In genomic region chr17:32281126-32281525, GRCm38 (mm10) we compare ENCODE assay signal across 16 mouse cellular contexts. TPM values are rescaled to one million over a fixed set of nuclear protein-coding genes. Genes with fewer than 3 reads are reported as not detected.
DNase-seq lines count a peak whose midpoint lies in the region; ATAC-seq and TF ChIP-seq lines count a peak whose summit lies in the region.
"Had no signal": no experiment of that assay in that cellular context is flagged by ENCODE, and none has a peak within 500 bp of the region (broad histone marks: within the 10 kb centered on the region; RNA-seq: fewer than 3 reads in every experiment).

No protein-coding gene starts in this region.

- no peak overlapping the region for H3K27ac ChIP-seq in hindbrain, embryonic 13.5 days
- no peak overlapping the region for H3K27ac ChIP-seq in hindbrain, embryonic 16.5 days (ENCODE audit: low read depth, low read length)
- peak overlapping the region; percentile 53; the same call in 1 of the 2 replicates for H3K27ac ChIP-seq in ES-E14 (ENCODE audit: insufficient read depth, low read depth, low read length, poor library complexity, severe bottlenecking)
- no peak overlapping the region for H3K27ac ChIP-seq in liver, embryonic 13.5 days
- no peak overlapping the region for H3K27ac ChIP-seq in midbrain, embryonic 16.5 days (ENCODE audit: low read length)
- H3K27ac ChIP-seq: forebrain, embryonic 12.5 days; hindbrain, postnatal 0 days; kidney, embryonic 15.5 days had no signal

- no peaks in the 10 kb centered on the region for H3K9me3 ChIP-seq in hindbrain, embryonic 13.5 days
- H3K9me3 ChIP-seq in hindbrain, embryonic 16.5 days (ENCODE audit: control insufficient read depth, low read length), result no peaks in the 10 kb centered on the region
- no peaks in the 10 kb centered on the region for H3K9me3 ChIP-seq in ES-E14 (ENCODE audit: control insufficient read depth, insufficient read depth, low read depth, low read length)
- no peaks in the 10 kb centered on the region for H3K9me3 ChIP-seq in liver, embryonic 13.5 days (replicated peaks)
- H3K9me3 ChIP-seq in midbrain, embryonic 16.5 days (replicated peaks; ENCODE audit: control insufficient read depth, low read length, poor library complexity, severe bottlenecking), result no peaks in the 10 kb centered on the region
- H3K9me3 ChIP-seq: forebrain, embryonic 12.5 days; kidney, embryonic 15.5 days had no signal

- WGBS in hindbrain, embryonic 13.5 days, result 92% methylated on average over 2 of the region's 2 CpGs
- 98% methylated on average over 2 of the region's 2 CpGs for WGBS in hindbrain, embryonic 16.5 days
- 78% methylated on average over 2 of the region's 2 CpGs for WGBS in liver, embryonic 13.5 days (ENCODE audit: insufficient replicate concordance)
- 94% methylated on average over 2 of the region's 2 CpGs for whole genome bisulfite sequencing in midbrain, embryonic 16.5 days

- H3K27me3 ChIP-seq in hindbrain, embryonic 13.5 days, result no peaks in the 10 kb centered on the region
- no peaks in the 10 kb centered on the region for H3K27me3 ChIP-seq in hindbrain, embryonic 16.5 days (replicated peaks; ENCODE audit: control insufficient read depth, insufficient read depth, low read length)
- H3K27me3 ChIP-seq in liver, embryonic 13.5 days, result no peaks in the 10 kb centered on the region
- H3K27me3 ChIP-seq in midbrain, embryonic 16.5 days (ENCODE audit: control insufficient read depth, insufficient read depth, low read depth, low read length), result no peaks in the 10 kb centered on the region
- H3K27me3 ChIP-seq: forebrain, embryonic 12.5 days; kidney, embryonic 15.5 days; Patski had no signal

- no peak overlapping the region for H3K4me3 ChIP-seq in hindbrain, embryonic 13.5 days
- no peak overlapping the region for H3K4me3 ChIP-seq in hindbrain, embryonic 16.5 days (ENCODE audit: low read length)
- H3K4me3 ChIP-seq in ES-E14 (ENCODE audit: insufficient read depth in 1 of 2, low read depth in 1 of 2, low read length in 2 of 2, poor library complexity in 1 of 2, severe bottlenecking in 1 of 2), result no peak overlapping the region
- H3K4me3 ChIP-seq in liver, embryonic 13.5 days (replicated peaks), result no peak overlapping the region
- H3K4me3 ChIP-seq in midbrain, embryonic 16.5 days (ENCODE audit: low read depth, low read length), result no peak overlapping the region
- H3K4me3 ChIP-seq: forebrain, embryonic 12.5 days; kidney, embryonic 15.5 days had no signal

- H3K4me2 ChIP-seq in hindbrain, embryonic 13.5 days, result 0 out of 2 replicates have a peak overlapping the region, but pooled peaks have one; percentile 8
- H3K4me2 ChIP-seq in hindbrain, embryonic 16.5 days (ENCODE audit: low read length), result no peak overlapping the region
- H3K4me2 ChIP-seq in liver, embryonic 13.5 days, result peak overlapping the region; percentile 39; the same call in 1 of the 2 replicates
- no peak overlapping the region for H3K4me2 ChIP-seq in midbrain, embryonic 16.5 days (ENCODE audit: low read length)
- H3K4me2 ChIP-seq: forebrain, embryonic 12.5 days; kidney, embryonic 15.5 days had no signal

- in situ Hi-C loops in ES-E14 (cut with MboI; ENCODE audit: low sequenced_read_pairs in 2 of 2, unreplicated experiment in 2 of 2), result no loop called here

- H3K36me3 ChIP-seq in hindbrain, embryonic 13.5 days, result no peaks in the 10 kb centered on the region
- H3K36me3 ChIP-seq in hindbrain, embryonic 16.5 days (ENCODE audit: control insufficient read depth, insufficient read depth, low read length), result no peaks in the 10 kb centered on the region
- H3K36me3 ChIP-seq in ES-E14 (ENCODE audit: control insufficient read depth, insufficient read depth, low read length, poor library complexity, severe bottlenecking), result no peaks in the 10 kb centered on the region
- 0 out of 2 replicates have a peak, but pooled peaks cover 5% of the 10 kb centered on the region for H3K36me3 ChIP-seq in liver, embryonic 13.5 days
- no peaks in the 10 kb centered on the region for H3K36me3 ChIP-seq in midbrain, embryonic 16.5 days (ENCODE audit: control insufficient read depth, insufficient read depth, low read length)
- H3K36me3 ChIP-seq: forebrain, embryonic 12.5 days; kidney, embryonic 15.5 days had no signal

- H3K9ac ChIP-seq in hindbrain, embryonic 13.5 days, result no peak overlapping the region
- no peak overlapping the region for H3K9ac ChIP-seq in hindbrain, embryonic 16.5 days (ENCODE audit: low read depth, low read length)
- H3K9ac ChIP-seq in ES-E14 (ENCODE audit: insufficient read depth, low read depth, low read length, poor library complexity, severe bottlenecking), result no peak overlapping the region
- H3K9ac ChIP-seq in liver, embryonic 13.5 days, result no peak overlapping the region
- H3K9ac ChIP-seq in midbrain, embryonic 16.5 days (ENCODE audit: low read depth, low read length), result no peak overlapping the region
- H3K9ac ChIP-seq: forebrain, embryonic 12.5 days; kidney, embryonic 15.5 days had no signal

- peak; percentile 32 for DNase-seq in CD4-positive helper T cell, adult 2 months (ENCODE audit: low read depth, low spot score)
- peak; percentile 64 for DNase-seq in ES-E14 (ENCODE audit: low read depth, low spot score)
- DNase-seq in liver, embryonic 13.5 days, result no peak
- no peak for DNase-seq in adrenal gland, postnatal 4 days (ENCODE audit: low spot score in 2 of 2)
- DNase-seq: B cell, adult 2 months; cerebellum, adult 8-10 months; heart, postnatal 14 days; lung, postnatal 10 days; thymus, postnatal 4 days had no signal

- H3K4me1 ChIP-seq in hindbrain, embryonic 13.5 days (replicated peaks), result peaks cover 40% of the 10 kb centered on the region
- peaks cover 19% of the 10 kb centered on the region for H3K4me1 ChIP-seq in hindbrain, embryonic 16.5 days (ENCODE audit: control insufficient read depth, insufficient read depth, low read depth, low read length)
- H3K4me1 ChIP-seq in ES-E14 (ENCODE audit: control insufficient read depth in 2 of 2, insufficient read depth in 2 of 2, low read length in 2 of 2, poor library complexity in 1 of 2), result peaks cover 9 to 20% of the 10 kb centered on the region in 2 experiments; a peak in 3 of 4 replicates
- peaks cover 71% of the 10 kb centered on the region for H3K4me1 ChIP-seq in liver, embryonic 13.5 days (replicated peaks)
- H3K4me1 ChIP-seq in midbrain, embryonic 16.5 days (ENCODE audit: control insufficient read depth, insufficient read depth, low read length), result peaks cover 31% of the 10 kb centered on the region

- ATAC-seq in hindbrain, embryonic 13.5 days (ENCODE audit: low FRiP score), result no peak
- ATAC-seq in hindbrain, embryonic 16.5 days, result no peak
- no peak for ATAC-seq in liver, embryonic 13.5 days (ENCODE audit: low read depth)
- ATAC-seq in midbrain, embryonic 16.5 days, result no peak
- ATAC-seq: hindbrain, postnatal 0 days; Patski had no signal

TF ChIP-seq in ES-E14, 5 proteins besides CTCF, POLR2A, EP300 and RAD21:
- TF ChIP-seq ZNF384 (IDR thresholded peaks at IDR 0.05; ENCODE audit: low read depth, low read length) (no peak), ZC3H11A (IDR thresholded peaks at IDR 0.05; ENCODE audit: borderline replicate concordance, low read depth, low read length) (no peak), HCFC1 (IDR thresholded peaks at IDR 0.05; ENCODE audit: borderline replicate concordance, insufficient read depth, low read length) (no peak), MAFK (IDR thresholded peaks at IDR 0.05; ENCODE audit: insufficient read depth, low read depth, low read length) (no peak), CHD2 (IDR thresholded peaks at IDR 0.05; ENCODE audit: low read depth, low read length) (no peak)

RNA-seq across cellular contexts. Expression of gene Brd4, which starts 3.4 kb away (rescaled TPM):
- polyA plus RNA-seq in hindbrain, embryonic 13.5 days (2015; fragmentation: Nextera tagmentation; extraction: Ambion mirVana), result 81.8 and 83.9 TPM in 2 replicates
- 72.9 and 92.7 TPM in 2 replicates for polyA plus RNA-seq in hindbrain, embryonic 16.5 days (2015; fragmentation: Nextera tagmentation; extraction: Ambion mirVana)
- 51.7 and 54.3 TPM in 2 replicates for total RNA-seq in ES-E14 (2012; rRNA removed)
- polyA plus RNA-seq in liver, embryonic 13.5 days (2015; fragmentation: Nextera tagmentation; extraction: Ambion mirVana), result 28.3 and 37.2 TPM in 2 replicates
- total RNA-seq in adrenal gland, postnatal 4 days (2021), result 100 to 1,000 TPM; 119 to 139 TPM
- polyA plus RNA-seq in midbrain, embryonic 16.5 days (2015; fragmentation: Nextera tagmentation; extraction: Ambion mirVana), result 84.3 and 84.6 TPM in 2 replicates

RNA-seq across cellular contexts. Expression of gene Akap8, which starts 39.9 kb away (rescaled TPM):
- 109 TPM in 2 replicates for polyA plus RNA-seq in hindbrain, embryonic 13.5 days (2015; fragmentation: Nextera tagmentation; extraction: Ambion mirVana)
- polyA plus RNA-seq in hindbrain, embryonic 16.5 days (2015; fragmentation: Nextera tagmentation; extraction: Ambion mirVana), result 84.7 and 99.9 TPM in 2 replicates
- total RNA-seq in ES-E14 (2012; rRNA removed), result 156 and 210 TPM in 2 replicates
- 40.5 and 47.9 TPM in 2 replicates for polyA plus RNA-seq in liver, embryonic 13.5 days (2015; fragmentation: Nextera tagmentation; extraction: Ambion mirVana)
- 100 to 1,000 TPM; 129 to 130 TPM for total RNA-seq in adrenal gland, postnatal 4 days (2021)
- 101 and 109 TPM in 2 replicates for polyA plus RNA-seq in midbrain, embryonic 16.5 days (2015; fragmentation: Nextera tagmentation; extraction: Ambion mirVana)

Comparison
In these comparisons a context has a peak if more than half of its experiments do, and no peak if none do; other contexts are left out.
1. H3K4me2 ChIP-seq: peak in hindbrain, embryonic 13.5 days (single experiment) and liver, embryonic 13.5 days (single experiment); none in hindbrain, embryonic 16.5 days (single experiment) and midbrain, embryonic 16.5 days (single experiment).
2. DNase-seq: peak in CD4-positive helper T cell, adult 2 months (single experiment) and ES-E14 (single experiment); none in liver, embryonic 13.5 days (single experiment) and adrenal gland, postnatal 4 days (0 of 2).